Mouse (Mus musculus) limb, embryonic 11.5 days (tissue): Measurements from ENCODE around the gene Endou. TPM values are rescaled to one million over a fixed set of nuclear protein-coding genes. Genes with fewer than 3 reads are reported as not detected.

Source experiments
- ATAC-seq: fragments of 200-750 bp; cut with Nextera tagmentation; 2 replicates; pipeline ENCODE4 v1.8.0; 2017; ENCODE audit warnings: low read depth; ENCODE audit not compliant: insufficient number of reproducible peaks, low FRiP score, low TSS enrichment
- DNase-seq: peaks from one replicate; pipeline ENCODE4 v3.0.0-alpha.2; 2015; ENCODE audit warnings: low spot score
- H3K27ac ChIP-seq: fragments of 300-500 bp; sonication (generic); replicated peaks from 2 replicates; pipeline ENCODE4 v1.5.1; 2014; ENCODE audit warnings: low read depth, mild to moderate bottlenecking, low read length
- H3K27me3 ChIP-seq: fragments of 300-500 bp; sonication (generic); 2 replicates; pipeline ENCODE4 v1.6.1; 2014; ENCODE audit warnings: mild to moderate bottlenecking, low read length, mixed read lengths; ENCODE audit not compliant: control insufficient read depth, insufficient read depth
- H3K36me3 ChIP-seq: fragments of 300-500 bp; sonication (generic); 2 replicates; pipeline ENCODE4 v1.6.1; 2014; ENCODE audit warnings: mild to moderate bottlenecking, low read length, moderate library complexity, mixed read lengths; ENCODE audit not compliant: control insufficient read depth, insufficient read depth
- H3K4me1 ChIP-seq: fragments of 300-500 bp; sonication (generic); 2 replicates; pipeline ENCODE4 v1.6.1; 2014; ENCODE audit warnings: low read length, mixed read lengths; ENCODE audit not compliant: control insufficient read depth, insufficient read depth
- H3K4me2 ChIP-seq: fragments of 300-500 bp; sonication (generic); 2 replicates; pipeline ENCODE4 v1.6.1; 2014; ENCODE audit warnings: low read depth, mild to moderate bottlenecking, moderate library complexity; ENCODE audit not compliant: severe bottlenecking
- H3K4me3 ChIP-seq: fragments of 300-500 bp; sonication (generic); 2 replicates; pipeline ENCODE4 v1.5.1; 2014; ENCODE audit warnings: low read depth, low read length
- H3K9ac ChIP-seq: fragments of 300-500 bp; sonication (generic); 2 replicates; pipeline ENCODE4 v1.6.1; 2014; ENCODE audit warnings: mild to moderate bottlenecking, low read length
- H3K9me3 ChIP-seq: fragments of 300-500 bp; sonication (generic); 2 replicates; pipeline ENCODE4 v1.6.1; 2016; ENCODE audit warnings: low read length; ENCODE audit not compliant: control insufficient read depth
- WGBS: fragments of 180-500 bp; shearing (Covaris S2); extraction: QIAGEN DNeasy Blood & Tissue Kit; methylation state at CpG from one replicate; pipeline ENCODE4 v1.1.7; 2014; 5-methylcytosine and 5-hydroxymethylcytosine counted together
- polyA plus RNA-seq: library from polyadenylated mRNA; unstranded; fragments of >200 nt; fragmentation: Nextera tagmentation; extraction: Ambion mirVana; gene quantifications from 2 replicates; pipeline ENCODE4 v1.2.1, GENCODE M21; 2014

Gene Endou
- polyA plus RNA-seq = 0.25 TPM in 1 of 2 replicates, not detected in the other

DNA sequence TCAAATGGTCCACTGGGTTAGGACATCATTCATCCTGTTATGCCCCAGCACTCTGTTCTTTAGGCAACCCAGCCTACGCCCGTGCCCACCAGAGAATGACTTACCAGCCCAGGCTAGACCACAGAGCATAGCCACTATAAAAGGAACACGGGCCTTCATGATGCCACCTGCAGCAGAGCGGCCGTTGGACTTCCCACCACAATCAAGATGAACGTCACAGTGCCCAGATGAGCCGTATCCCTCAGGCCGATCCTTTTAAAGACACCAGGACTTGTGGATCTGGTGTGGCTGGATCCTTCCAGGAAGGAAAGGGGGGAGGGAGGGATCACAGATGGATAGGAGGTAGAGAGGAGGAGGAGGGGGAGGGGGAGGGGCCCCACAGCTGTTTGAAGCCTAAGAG, at the start of gene Endou:
Gene Endou, minus strand, starts transcription at position 229 of the 400 bp plus-strand sequence.
- no peak within 1 kb of the TSS for H3K4me3 ChIP-seq
- H3K27ac ChIP-seq = no peak within 1 kb of the TSS
- DNase-seq (no peak), ATAC-seq (no peak)
- H3K9me3 ChIP-seq = no peaks in the 10 kb centered on the region
- H3K36me3 ChIP-seq = no peaks in the 10 kb centered on the region
- H3K9ac ChIP-seq = no peak within 1 kb of the TSS
- H3K4me2 ChIP-seq = no peak within 1 kb of the TSS
- no peaks in the 10 kb centered on the region for H3K4me1 ChIP-seq
- no peaks in the 10 kb centered on the region for H3K27me3 ChIP-seq
- WGBS = 88% methylated on average over 8 of the region's 8 CpGs

DNA sequence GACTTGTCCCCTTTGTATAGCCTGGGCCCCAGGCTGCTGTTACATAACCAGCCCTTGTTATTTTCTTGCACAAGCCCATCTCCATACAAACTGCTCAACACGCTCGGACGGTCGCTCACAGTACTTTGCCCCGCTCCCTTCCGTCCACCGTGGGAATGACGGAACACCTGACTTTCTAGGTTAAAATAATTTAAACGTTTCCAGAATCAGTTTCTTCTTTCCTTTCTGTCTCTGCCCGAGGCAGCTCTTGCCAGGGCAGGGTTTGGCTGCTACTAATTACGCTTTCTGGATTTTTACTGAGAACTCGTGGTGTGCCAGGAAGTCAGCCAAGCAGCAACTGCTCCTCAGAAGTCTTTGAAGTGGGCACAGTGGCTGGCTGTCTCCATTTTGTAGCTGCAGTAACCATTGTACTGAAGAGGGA, 49.5 kb upstream of the Endou start:
- no peak overlapping the region for H3K4me3 ChIP-seq
- no peak overlapping the region for H3K4me2 ChIP-seq
- no peaks in the 10 kb centered on the region for H3K27me3 ChIP-seq
- DNase-seq (peak; percentile 43), ATAC-seq (no peak)
- no peaks in the 10 kb centered on the region for H3K36me3 ChIP-seq
- H3K27ac ChIP-seq = peak overlapping the region; percentile 66; the same call in 1 of the 2 replicates
- no peaks in the 10 kb centered on the region for H3K9me3 ChIP-seq
- peaks cover 18% of the 10 kb centered on the region for H3K4me1 ChIP-seq
- H3K9ac ChIP-seq = no peak overlapping the region
- 43% methylated on average over 12 of the region's 12 CpGs for WGBS

DNA sequence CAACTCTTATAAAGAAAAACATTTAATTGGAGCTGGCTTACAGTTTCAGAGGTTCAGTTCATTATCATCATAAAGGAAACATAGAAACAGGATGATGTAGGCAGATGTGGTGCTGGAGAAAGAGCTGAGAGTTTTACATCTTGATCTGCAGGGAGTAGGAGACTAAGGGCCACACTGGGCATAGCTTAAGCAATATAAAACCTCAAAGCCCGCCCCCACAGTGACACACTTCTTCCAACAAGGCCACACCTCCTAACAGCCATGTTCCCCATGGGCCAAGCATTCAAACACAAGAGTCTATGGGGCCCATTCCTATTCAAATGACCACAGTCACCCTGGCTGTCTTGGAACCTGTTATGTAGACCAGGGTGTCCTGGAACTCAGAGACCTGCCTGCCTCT, 48.4 kb upstream of the Endou start:
- peaks cover 18% of the 10 kb centered on the region for H3K4me1 ChIP-seq
- H3K27ac ChIP-seq = no peak overlapping the region
- 85% methylated on average over 1 of the region's 1 CpGs for WGBS

DNA sequence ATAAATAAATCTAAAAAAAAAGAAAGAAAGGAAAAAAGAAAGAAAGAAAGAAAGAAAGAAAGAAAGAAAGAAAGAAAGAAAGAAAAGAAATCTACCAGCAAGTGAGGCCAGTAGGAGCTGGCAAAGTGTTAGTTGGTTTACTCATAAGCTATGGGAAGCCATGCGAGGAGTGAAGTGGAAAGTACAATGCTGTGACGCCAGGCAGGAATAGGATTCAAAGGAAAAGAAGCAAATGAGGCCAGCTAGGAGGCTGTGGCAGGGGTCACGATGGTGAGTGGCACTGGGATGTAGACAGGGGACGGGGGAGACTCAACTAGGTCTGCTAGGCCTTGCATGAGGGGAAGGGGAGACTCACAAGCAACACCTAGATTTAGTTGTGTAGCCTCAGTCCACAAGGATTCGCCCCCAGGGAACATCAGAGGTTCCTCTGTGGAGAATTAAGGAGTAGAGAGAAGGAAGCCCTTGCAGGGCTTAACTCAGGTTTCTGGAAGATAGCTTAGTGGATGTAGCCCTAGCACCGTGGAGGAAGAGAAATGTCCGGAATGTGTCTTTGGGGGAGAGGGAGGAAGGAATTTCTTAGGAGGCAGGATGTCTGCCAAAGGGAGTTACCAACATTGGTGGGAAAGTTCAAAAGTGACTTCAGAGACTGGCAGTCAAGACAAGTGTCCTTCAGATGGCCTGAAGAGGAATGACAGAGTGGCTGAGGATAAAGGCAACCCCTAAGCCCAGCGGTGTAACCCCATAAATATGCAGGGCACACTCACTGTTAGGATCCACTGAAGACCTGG, 47.4 kb upstream of the Endou start, which contains the start of gene Slc48a1:
Gene Slc48a1, plus strand, starts transcription at position 210 of the 788 bp plus-strand sequence.
- Histone ChIP-seq H3K27ac (no peak within 1 kb of the TSS), H3K4me1 (peaks cover 23% of the 10 kb centered on the region), H3K4me3 (no peak within 1 kb of the TSS), H3K4me2 (no peak within 1 kb of the TSS), H3K36me3 (no peaks in the 10 kb centered on the region), H3K27me3 (no peaks in the 10 kb centered on the region), H3K9me3 (no peaks in the 10 kb centered on the region), H3K9ac (no peak within 1 kb of the TSS)
- DNase-seq = no peak
- WGBS = 86% methylated on average over 8 of the region's 8 CpGs
- no peak for ATAC-seq

More for the DNA sequence above, 48.4 kb upstream of the Endou start:
- H3K4me3 ChIP-seq = no peak overlapping the region
- DNase-seq (no peak), ATAC-seq (no peak)
- no peak overlapping the region for H3K9ac ChIP-seq
- H3K4me2 ChIP-seq = no peak overlapping the region
- H3K36me3 ChIP-seq = no peaks in the 10 kb centered on the region
- no peaks in the 10 kb centered on the region for H3K27me3 ChIP-seq
- no peaks in the 10 kb centered on the region for H3K9me3 ChIP-seq

DNA sequence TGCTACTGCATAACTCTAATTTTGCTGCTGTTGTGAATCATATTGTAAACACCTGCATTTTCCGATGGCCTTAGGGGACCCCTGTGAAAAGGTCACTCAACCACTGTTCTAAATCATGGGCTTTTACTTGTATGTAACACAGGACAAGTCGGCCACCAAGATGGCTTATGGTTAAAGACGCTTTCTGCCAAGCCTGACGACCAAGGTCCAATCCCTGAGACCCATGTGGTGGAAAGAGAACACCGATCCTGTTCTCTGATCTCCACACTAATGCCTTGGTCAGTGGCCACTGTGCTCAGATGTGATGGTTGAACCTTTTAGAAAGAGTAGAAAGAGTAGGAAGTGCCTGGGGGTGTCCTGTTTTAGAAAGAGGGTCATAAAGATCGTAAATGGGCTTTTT, 45.8 kb upstream of the Endou start:
- DNase-seq (no peak), ATAC-seq (no peak)
- Histone ChIP-seq H3K9ac (no peak overlapping the region), H3K4me1 (peaks cover 18% of the 10 kb centered on the region; the same call in 1 of the 2 replicates), H3K27ac (no peak overlapping the region), H3K9me3 (no peaks in the 10 kb centered on the region), H3K36me3 (no peaks in the 10 kb centered on the region), H3K4me3 (no peak overlapping the region), H3K27me3 (no peaks in the 10 kb centered on the region), H3K4me2 (no peak overlapping the region)
- WGBS = 73% methylated on average over 6 of the region's 6 CpGs

DNA sequence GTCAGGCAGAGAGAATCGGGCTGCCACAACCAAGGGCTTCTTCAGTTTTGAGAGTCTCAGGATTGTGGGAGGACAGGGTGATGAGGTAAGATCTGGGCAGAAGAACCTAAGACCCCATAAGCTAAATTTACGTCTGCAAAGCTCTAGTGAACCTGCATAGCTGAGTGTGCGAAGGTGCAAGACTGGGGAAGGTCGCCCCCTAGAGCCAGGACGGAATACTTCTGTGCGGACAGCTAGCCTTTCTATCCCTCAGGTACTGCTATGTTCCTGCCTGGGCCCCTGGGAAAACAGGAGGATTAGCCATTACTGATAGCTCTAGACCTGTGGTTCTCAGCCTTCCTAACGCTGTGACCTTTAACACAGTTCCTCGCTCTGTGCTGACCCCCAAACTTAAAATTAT, 45.4 kb upstream of the Endou start:
- H3K36me3 ChIP-seq = no peaks in the 10 kb centered on the region
- no peak overlapping the region for H3K9ac ChIP-seq
- no peak overlapping the region for H3K4me3 ChIP-seq
- no peak overlapping the region for H3K27ac ChIP-seq
- ATAC-seq (no peak), DNase-seq (peak; percentile 81)
- peaks cover 18% of the 10 kb centered on the region; the same call in 1 of the 2 replicates for H3K4me1 ChIP-seq
- no peaks in the 10 kb centered on the region for H3K27me3 ChIP-seq
- H3K4me2 ChIP-seq = no peak overlapping the region
- WGBS = 11% methylated on average over 8 of the region's 8 CpGs
- no peaks in the 10 kb centered on the region for H3K9me3 ChIP-seq

DNA sequence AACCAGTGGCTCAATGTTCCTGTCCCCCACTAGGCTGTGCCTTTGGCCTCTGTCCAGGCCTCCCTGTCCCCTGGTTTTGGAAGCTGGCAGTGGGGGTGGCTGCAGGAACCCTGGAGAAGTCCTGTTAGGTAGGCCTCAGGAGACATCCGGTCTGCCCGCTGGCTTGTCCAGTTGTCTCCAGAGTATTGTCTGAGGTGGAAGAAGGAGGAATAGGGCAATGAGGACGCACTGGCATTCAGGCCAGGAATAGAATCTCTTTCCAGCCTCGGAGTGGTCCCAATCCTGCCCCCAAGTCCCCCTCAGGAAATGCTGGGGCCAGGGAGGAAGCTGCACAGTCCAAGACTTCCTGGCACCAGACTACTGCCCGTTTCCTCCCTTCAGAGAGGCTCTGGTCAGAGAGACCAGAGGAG, 42.8 kb upstream of the Endou start:
- Histone ChIP-seq H3K27me3 (no peaks in the 10 kb centered on the region), H3K9me3 (no peaks in the 10 kb centered on the region; the same call in 1 of the 2 replicates)

DNA sequence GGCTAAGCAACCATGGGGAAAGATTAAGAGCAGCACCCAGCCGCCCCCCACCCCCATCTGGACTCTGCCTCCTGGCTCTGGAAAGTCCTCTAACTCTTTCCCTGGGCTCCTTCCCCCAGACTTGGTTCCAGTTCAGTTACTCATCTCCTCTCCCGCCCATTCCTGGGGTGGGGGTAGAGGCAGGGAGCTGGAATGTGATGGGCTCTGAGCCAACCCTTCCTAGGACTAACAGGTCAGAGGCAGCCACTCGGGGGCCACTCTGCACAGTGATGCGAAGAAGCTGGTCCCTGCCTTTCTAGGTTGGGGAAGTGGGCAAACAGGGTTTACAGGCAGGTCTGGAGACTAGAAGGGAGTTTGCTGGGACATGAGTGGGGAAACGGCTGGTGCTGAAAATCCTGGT, 42.0 kb upstream of the Endou start:
- 41% methylated on average over 5 of the region's 5 CpGs for WGBS
- Histone ChIP-seq H3K27ac (no peak overlapping the region; the same call in 1 of the 2 replicates), H3K4me1 (peaks cover 11% of the 10 kb centered on the region; the same call in 1 of the 2 replicates), H3K36me3 (no peaks in the 10 kb centered on the region), H3K4me2 (no peak overlapping the region), H3K9ac (no peak overlapping the region), H3K9me3 (no peaks in the 10 kb centered on the region; the same call in 1 of the 2 replicates), H3K27me3 (no peaks in the 10 kb centered on the region), H3K4me3 (no peak overlapping the region)
- no peak for DNase-seq
- ATAC-seq = no peak

More for the DNA sequence above, 42.8 kb upstream of the Endou start:
- H3K4me3 ChIP-seq = no peak overlapping the region
- DNase-seq (no peak), ATAC-seq (no peak)
- no peak overlapping the region for H3K4me2 ChIP-seq
- peak overlapping the region; percentile 33; the same call in 1 of the 2 replicates for H3K27ac ChIP-seq
- H3K4me1 ChIP-seq = peaks cover 8% of the 10 kb centered on the region; the same call in 1 of the 2 replicates
- no peak overlapping the region for H3K9ac ChIP-seq
- H3K36me3 ChIP-seq = no peaks in the 10 kb centered on the region
- WGBS = 69% methylated on average over 5 of the region's 5 CpGs
